ENCODE assay signal across 29 mouse cellular contexts in genomic region chr13:54299295-54299694, GRCm38 (mm10).
DNase-seq lines count a peak whose midpoint lies in the region; ATAC-seq and TF ChIP-seq lines count a peak whose summit lies in the region.
"Had no signal": no experiment of that assay in that cellular context is flagged by ENCODE, and none has a peak within 500 bp of the region (broad histone marks: within the 10 kb centered on the region; RNA-seq: fewer than 3 reads in every experiment).

No protein-coding gene starts in this region.

- no peak overlapping the region for H3K4me2 ChIP-seq in midbrain, embryonic 11.5 days
- no peak overlapping the region for H3K4me2 ChIP-seq in midbrain, embryonic 16.5 days (ENCODE audit: low read length)
- H3K4me2 ChIP-seq in midbrain, postnatal 0 days (ENCODE audit: low read depth, low read length, poor library complexity, severe bottlenecking) = no peak overlapping the region
- H3K4me2 ChIP-seq: forebrain, embryonic 13.5 days; heart, embryonic 13.5 days; intestine, embryonic 15.5 days; limb, embryonic 15.5 days; liver, embryonic 13.5 days had no signal

- no peak for TF ChIP-seq POLR2A in cerebellum, adult 2 months (IDR thresholded peaks at IDR 0.05; ENCODE audit: borderline replicate concordance, insufficient read depth, low read length)

- no peak overlapping the region for H3K27ac ChIP-seq in cerebellum, adult 2 months (ENCODE audit: insufficient read depth, low read length)
- H3K27ac ChIP-seq in midbrain, embryonic 11.5 days (ENCODE audit: low read depth, low read length) = no peak overlapping the region
- H3K27ac ChIP-seq in midbrain, embryonic 16.5 days (ENCODE audit: low read length) = no peak overlapping the region
- 0 out of 2 replicates have a peak overlapping the region, but pooled peaks have one; percentile 7 for H3K27ac ChIP-seq in midbrain, postnatal 0 days (ENCODE audit: low read depth, low read length)
- H3K27ac ChIP-seq: gastrocnemius, adult 2 months; heart, embryonic 13.5 days; intestine, embryonic 15.5 days; limb, embryonic 10.5 days; limb, embryonic 15.5 days; liver, embryonic 13.5 days; stomach, postnatal 0 days had no signal

- no peaks in the 10 kb centered on the region for H3K36me3 ChIP-seq in midbrain, embryonic 11.5 days (ENCODE audit: control insufficient read depth, insufficient read depth, low read length)
- no peaks in the 10 kb centered on the region for H3K36me3 ChIP-seq in midbrain, embryonic 16.5 days (ENCODE audit: control insufficient read depth, insufficient read depth, low read length)
- no peaks in the 10 kb centered on the region for H3K36me3 ChIP-seq in midbrain, postnatal 0 days (ENCODE audit: insufficient read depth, low read length)
- H3K36me3 ChIP-seq: heart, embryonic 13.5 days; intestine, embryonic 15.5 days; limb, embryonic 10.5 days; limb, embryonic 15.5 days; liver, embryonic 13.5 days had no signal

- no peaks in the 10 kb centered on the region for H3K27me3 ChIP-seq in cerebellum, adult 2 months (ENCODE audit: control insufficient read depth, insufficient read depth, low read length)
- H3K27me3 ChIP-seq in midbrain, embryonic 11.5 days (ENCODE audit: control insufficient read depth, insufficient read depth, low read length) = no peaks in the 10 kb centered on the region; the same call in 1 of the 2 replicates
- H3K27me3 ChIP-seq in midbrain, embryonic 16.5 days (ENCODE audit: control insufficient read depth, insufficient read depth, low read depth, low read length) = no peaks in the 10 kb centered on the region
- H3K27me3 ChIP-seq in midbrain, postnatal 0 days (ENCODE audit: insufficient read depth, low read length) = no peaks in the 10 kb centered on the region
- H3K27me3 ChIP-seq: forebrain, embryonic 13.5 days; intestine, embryonic 15.5 days had no signal

- H3K9me3 ChIP-seq in midbrain, embryonic 11.5 days (ENCODE audit: control insufficient read depth, low read length) = no peaks in the 10 kb centered on the region
- H3K9me3 ChIP-seq in midbrain, embryonic 16.5 days (replicated peaks; ENCODE audit: control insufficient read depth, low read length, poor library complexity, severe bottlenecking) = no peaks in the 10 kb centered on the region
- H3K9me3 ChIP-seq in midbrain, postnatal 0 days (ENCODE audit: low read length) = no peaks in the 10 kb centered on the region
- H3K9me3 ChIP-seq: forebrain, embryonic 13.5 days; heart, embryonic 13.5 days; intestine, embryonic 15.5 days; limb, embryonic 10.5 days; limb, embryonic 15.5 days; liver, embryonic 13.5 days; megakaryocyte, embryonic 14.5 days had no signal

- peaks cover 27% of the 10 kb centered on the region for H3K4me1 ChIP-seq in cerebellum, adult 2 months (ENCODE audit: control insufficient read depth, insufficient read depth, low read length)
- H3K4me1 ChIP-seq in midbrain, embryonic 11.5 days (ENCODE audit: control insufficient read depth, insufficient read depth, low read length) = peaks cover 22% of the 10 kb centered on the region
- H3K4me1 ChIP-seq in midbrain, embryonic 16.5 days (ENCODE audit: control insufficient read depth, insufficient read depth, low read length) = peaks cover 23% of the 10 kb centered on the region
- peaks cover 8% of the 10 kb centered on the region; the same call in 1 of the 2 replicates for H3K4me1 ChIP-seq in midbrain, postnatal 0 days (ENCODE audit: insufficient read depth, low read length)

- H3K4me3 ChIP-seq in cerebellum, adult 2 months (replicated peaks; ENCODE audit: insufficient read depth, low read depth, low read length) = no peak overlapping the region
- H3K4me3 ChIP-seq in midbrain, embryonic 11.5 days (ENCODE audit: low read depth, low read length) = no peak overlapping the region
- no peak overlapping the region for H3K4me3 ChIP-seq in midbrain, embryonic 16.5 days (ENCODE audit: low read depth, low read length)
- H3K4me3 ChIP-seq in midbrain, postnatal 0 days (ENCODE audit: low read depth, low read length) = no peak overlapping the region
- H3K4me3 ChIP-seq: forebrain, embryonic 13.5 days; gastrocnemius, adult 2 months; heart, embryonic 13.5 days; intestine, embryonic 15.5 days; limb, embryonic 10.5 days; limb, embryonic 15.5 days; liver, embryonic 13.5 days; megakaryocyte, embryonic 14.5 days had no signal

- no peak overlapping the region for H3K9ac ChIP-seq in midbrain, embryonic 11.5 days (ENCODE audit: low read length)
- H3K9ac ChIP-seq in midbrain, embryonic 16.5 days (ENCODE audit: low read depth, low read length) = no peak overlapping the region
- H3K9ac ChIP-seq in midbrain, postnatal 0 days (replicated peaks; ENCODE audit: low read length, poor library complexity, severe bottlenecking) = no peak overlapping the region
- H3K9ac ChIP-seq: forebrain, embryonic 13.5 days; heart, embryonic 13.5 days; intestine, embryonic 15.5 days; limb, embryonic 15.5 days; liver, embryonic 13.5 days had no signal

- DNase-seq in cerebellum, adult 2 months = peak; percentile 64 to 73
- no peak for DNase-seq in cerebellum, adult 11 months
- DNase-seq in midbrain, embryonic 11.5 days (ENCODE audit: low spot score, missing footprints) = peak; percentile 41
- peak; percentile 42 for DNase-seq in cerebellum, adult 8-10 months
- DNase-seq in midbrain, postnatal 0 days (ENCODE audit: low spot score) = no peak
- no peak for DNase-seq in ovary, postnatal 14 days (ENCODE audit: low spot score)
- DNase-seq: adrenal gland, postnatal 10 days; gastrocnemius, adult 2 months; heart, postnatal 10 days; kidney, postnatal 14 days; layer of hippocampus, adult 9-11 months; liver, embryonic 13.5 days; lung, adult 18-20 months; lung, postnatal 4 days; right cerebral cortex, adult 18-20 months; right cerebral cortex, postnatal 4 days; thymus, adult 18-20 months; thymus, postnatal 25 days had no signal

- no peak for ATAC-seq in midbrain, embryonic 11.5 days (ENCODE audit: low FRiP score)
- ATAC-seq in midbrain, embryonic 16.5 days = no peak
- ATAC-seq in midbrain, postnatal 0 days (ENCODE audit: low FRiP score) = no peak
- ATAC-seq: forebrain, embryonic 13.5 days; hindbrain, embryonic 16.5 days; intestine, embryonic 15.5 days; lung, postnatal 0 days; Patski had no signal

- no peak for TF ChIP-seq CTCF in cerebellum, adult 2 months (IDR thresholded peaks at IDR 0.05; ENCODE audit: borderline replicate concordance, insufficient read depth, low read depth, low read length)
- TF ChIP-seq CTCF in midbrain, postnatal 0 days (IDR thresholded peaks at IDR 0.05) = no peak

- WGBS in cerebellum, adult 2 months = 36% methylated on average over 5 of the region's 5 CpGs
- 92% methylated on average over 5 of the region's 5 CpGs for WGBS in midbrain, embryonic 11.5 days
- WGBS in midbrain, embryonic 16.5 days = 90% methylated on average over 5 of the region's 5 CpGs
- WGBS in midbrain, postnatal 0 days = 88% methylated on average over 5 of the region's 5 CpGs

Comparison
In these comparisons a context has a peak if more than half of its experiments do, and no peak if none do; other contexts are left out.
1. DNase-seq: peak in cerebellum, adult 2 months (2 of 2), midbrain, embryonic 11.5 days (single experiment) and cerebellum, adult 8-10 months (single experiment); none in cerebellum, adult 11 months (single experiment), midbrain, postnatal 0 days (single experiment) and ovary, postnatal 14 days (single experiment).